Mouse (Mus musculus) brain, embryonic 14.5 days (tissue): Measurements from ENCODE around the gene Prkar1b.

Experiments
- CTCF ChIP-seq: fragments of 200-500 bp; IDR thresholded peaks from 2 replicates; pipeline ENCODE4 v1.5.1; 2012; ENCODE audit warnings: inconsistent platforms, mild to moderate bottlenecking, moderate library complexity, borderline replicate concordance; ENCODE audit not compliant: insufficient read depth, insufficient read length; ENCODE audit errors: extremely low read depth
- POLR2A ChIP-seq: fragments of 200-500 bp; IDR thresholded peaks from 2 replicates; pipeline ENCODE4 v1.6.1; 2012; ENCODE audit warnings: mild to moderate bottlenecking, inconsistent platforms, borderline replicate concordance; ENCODE audit not compliant: poor library complexity, insufficient read depth, insufficient read length, severe bottlenecking; ENCODE audit errors: extremely low read depth

GRCm38 (mm10) chr5:139178895-139179631, 29.3 kb upstream of the Prkar1b start:
- TF ChIP-seq POLR2A, result no peak
- peak; percentile 98 for TF ChIP-seq CTCF
